Mouse (Mus musculus): Measurements from ENCODE around the gene Slc8a1.

- TF ChIP-seq GATA1 (IDR thresholded peaks at IDR 0.05; ENCODE audit: borderline replicate concordance, low read length) (no peak), FLI1 (IDR thresholded peaks at IDR 0.05; ENCODE audit: low read length) (no peak)
Measured at GRCm38 (mm10) chr17:81529849-81530248, 208.3 kb downstream of the Slc8a1 start.
